Mouse (Mus musculus) G1E (cell line): ENCODE data around the gene Zdhhc7. TPM values are rescaled to one million over a fixed set of nuclear protein-coding genes. Genes with fewer than 3 reads are reported as not detected.

Experiments used
- ATAC-seq: 2 replicates; pipeline ENCODE4 v1.8.0; 2016; ENCODE audit warnings: mild to moderate bottlenecking; ENCODE audit not compliant: insufficient number of reproducible peaks, poor library complexity, low FRiP score, severe bottlenecking; ENCODE audit errors: extremely low read depth
- DNase-seq: peaks from one replicate; pipeline ENCODE4 v3.0.0; 2012; ENCODE audit warnings: low spot score
- H3K27me3 ChIP-seq: 2 replicates; pipeline ENCODE4 v1.6.1; 2012; ENCODE audit warnings: mild to moderate bottlenecking, low read length, inconsistent platforms; ENCODE audit not compliant: insufficient read depth
- H3K36me3 ChIP-seq: replicated peaks from 2 replicates; pipeline ENCODE3; 2012; ENCODE audit warnings: mild to moderate bottlenecking, inconsistent platforms
- H3K4me1 ChIP-seq: 2 replicates; pipeline ENCODE4 v1.6.1; 2012; ENCODE audit warnings: low read depth, low read length, inconsistent platforms, mixed read lengths; ENCODE audit not compliant: insufficient read depth
- H3K4me3 ChIP-seq: 2 replicates; pipeline ENCODE4 v1.5.1; 2012; ENCODE audit warnings: low read depth, mild to moderate bottlenecking, inconsistent platforms, low read length, moderate library complexity, mixed read lengths
- H3K9me3 ChIP-seq: replicated peaks from 2 replicates; pipeline ENCODE4 v1.6.1; 2012; ENCODE audit warnings: inconsistent platforms
- CTCF ChIP-seq: IDR thresholded peaks from 2 replicates; pipeline ENCODE4 v1.5.1; 2012; ENCODE audit warnings: low read depth, low read length, inconsistent platforms, mixed read lengths
- GATA1 ChIP-seq: IDR thresholded peaks from 2 replicates; pipeline ENCODE4 v1.6.1; 2012; ENCODE audit warnings: borderline replicate concordance, low read length, inconsistent platforms, mixed read lengths
- GATA2 ChIP-seq: IDR thresholded peaks from 2 replicates; pipeline ENCODE4 v1.6.1; 2012; ENCODE audit warnings: low read depth, low read length, inconsistent platforms, borderline replicate concordance
- POLR2AphosphoS5 ChIP-seq: IDR thresholded peaks from 2 replicates; pipeline ENCODE4 v1.6.1; 2012; ENCODE audit warnings: low read depth, low read length, inconsistent platforms; ENCODE audit not compliant: insufficient replicate concordance
- TAL1 ChIP-seq: conservative IDR thresholded peaks from 2 replicates; pipeline ENCODE4 v1.6.1; 2012; ENCODE audit warnings: low read depth, low read length, inconsistent platforms, mixed read lengths
- polyA plus RNA-seq: library from polyadenylated mRNA; stranded (reverse); fragments of >175 nt; gene quantifications from 2 replicates; pipeline ENCODE4 v1.2.3, GENCODE M21; 2012
- total RNA-seq, 2 experiments: library from RNA; stranded (forward) in 1 of 2; stranded (reverse) in 1 of 2; fragments of 200-1000 nt in 1 of 2; fragments of >200 nt in 1 of 2; fragmentation: Nextera tagmentation in 1 of 2; gene quantifications; 2 replicates each; pipeline ENCODE4 v1.2.3; 2014 to 2017

Gene Zdhhc7
- total and polyA plus RNA-seq, 3 experiments, result 18.3 to 25.2 (median 24.9) TPM

DNA sequence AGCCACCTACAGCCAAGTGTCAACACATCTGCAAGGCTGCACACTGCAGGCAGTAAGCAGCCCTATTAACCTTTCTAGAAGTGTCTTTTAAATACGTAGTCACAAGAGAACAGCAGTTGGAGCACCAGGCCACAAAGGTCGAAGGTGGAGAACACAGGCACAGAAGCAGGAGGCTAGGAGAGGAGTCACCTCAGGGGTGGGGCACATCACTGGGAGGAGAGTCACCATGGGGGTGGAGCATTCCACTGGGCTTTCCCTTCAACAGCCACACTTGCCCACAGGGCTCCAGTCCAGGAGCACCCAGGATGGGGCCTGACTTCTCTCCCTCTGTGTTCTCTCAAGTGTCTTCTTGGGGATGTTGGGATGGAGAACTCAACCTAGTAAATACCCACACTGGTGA, 4.8 kb downstream of the Zdhhc7 start:
- H3K9me3 ChIP-seq, result peaks cover 12% of the 10 kb centered on the region
- no peak overlapping the region for H3K4me3 ChIP-seq
- H3K27me3 ChIP-seq, result no peaks in the 10 kb centered on the region
- H3K4me1 ChIP-seq, result peaks cover 35% of the 10 kb centered on the region
- no peak for DNase-seq
- TF ChIP-seq TAL1, result no peak
- TF ChIP-seq GATA1, result no peak
- no peak for TF ChIP-seq CTCF
- no peak for TF ChIP-seq GATA2
- TF ChIP-seq POLR2AphosphoS5, result no peak
- H3K36me3 ChIP-seq, result peaks cover 75% of the 10 kb centered on the region
- ATAC-seq, result no peak

DNA sequence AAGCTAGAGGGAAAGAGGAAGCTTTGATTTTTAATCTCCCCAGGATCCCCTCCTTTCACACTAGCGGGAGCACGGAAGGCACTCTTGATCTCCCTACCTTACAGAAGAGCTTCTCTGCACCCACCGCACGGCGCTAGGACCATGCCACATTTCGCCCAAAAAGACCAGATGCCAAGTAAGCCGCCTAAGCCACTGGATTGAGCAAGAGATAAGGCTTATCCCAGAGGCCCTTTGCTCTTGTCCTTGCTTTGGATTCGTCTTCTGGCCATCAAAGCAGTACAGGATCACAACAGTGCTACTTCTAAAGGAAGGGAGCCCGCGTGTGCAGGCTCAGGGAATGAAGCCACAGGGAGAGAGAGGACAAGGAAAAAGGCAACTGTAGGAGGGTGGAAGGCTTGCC, 6.5 kb downstream of the Zdhhc7 start:
- no peak for ATAC-seq
- H3K4me1 ChIP-seq, result peaks cover 26% of the 10 kb centered on the region
- TF ChIP-seq POLR2AphosphoS5 (no peak), GATA1 (no peak), CTCF (no peak), GATA2 (no peak), TAL1 (no peak)
- H3K27me3 ChIP-seq, result no peaks in the 10 kb centered on the region
- DNase-seq, result no peak
- H3K9me3 ChIP-seq, result peaks cover 12% of the 10 kb centered on the region
- no peak overlapping the region for H3K4me3 ChIP-seq
- peaks cover 90% of the 10 kb centered on the region for H3K36me3 ChIP-seq

DNA sequence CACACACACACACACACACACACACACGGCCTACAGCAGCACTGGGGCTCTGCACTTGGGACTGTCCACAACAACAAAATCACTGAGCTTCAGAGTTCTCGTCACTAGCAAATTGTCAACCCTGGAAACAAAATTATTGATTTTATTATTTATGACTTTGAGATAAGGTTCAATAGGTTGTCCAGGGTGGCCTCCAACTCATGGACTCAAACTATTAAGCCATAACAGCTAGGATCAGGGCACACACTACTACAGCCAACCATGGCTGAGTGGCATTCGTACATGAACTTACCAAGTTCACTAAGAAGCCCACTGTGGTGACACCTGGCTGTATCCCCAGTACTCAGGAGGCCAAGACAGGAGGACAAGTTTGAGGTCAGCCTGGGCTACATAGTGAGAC, 8.2 kb downstream of the Zdhhc7 start:
- DNase-seq (no peak), ATAC-seq (no peak)
- no peak for TF ChIP-seq TAL1
- no peak for TF ChIP-seq GATA2
- no peak for TF ChIP-seq GATA1
- no peak for TF ChIP-seq CTCF
- TF ChIP-seq POLR2AphosphoS5, result no peak
- H3K4me1 ChIP-seq, result peaks cover 12% of the 10 kb centered on the region; the same call in 1 of the 2 replicates
- peaks cover 12% of the 10 kb centered on the region for H3K9me3 ChIP-seq
- no peaks in the 10 kb centered on the region for H3K27me3 ChIP-seq
- peaks cover 90% of the 10 kb centered on the region for H3K36me3 ChIP-seq
- no peak overlapping the region for H3K4me3 ChIP-seq

DNA sequence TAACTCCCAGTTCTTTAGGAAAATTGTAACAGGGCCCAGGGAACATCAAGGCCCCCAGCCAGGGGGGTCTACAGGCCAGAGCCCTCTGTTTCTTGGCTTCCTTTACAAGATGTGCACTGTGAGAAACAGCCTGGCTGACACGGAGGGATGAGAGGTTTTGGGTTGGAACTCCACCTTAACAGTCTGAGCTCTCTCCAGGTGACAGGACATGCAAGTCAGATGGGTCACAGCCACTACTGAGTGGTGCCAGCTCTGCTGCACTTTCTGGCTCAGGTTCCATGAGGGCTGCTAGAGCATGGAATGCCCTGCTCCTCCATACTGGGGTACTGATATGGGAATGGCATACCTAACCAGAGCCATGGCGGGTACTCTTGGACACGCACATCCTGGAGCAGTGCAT, 10.2 kb downstream of the Zdhhc7 start:
- Histone ChIP-seq H3K27me3 (no peaks in the 10 kb centered on the region), H3K9me3 (peaks cover 12% of the 10 kb centered on the region), H3K4me1 (no peaks in the 10 kb centered on the region), H3K4me3 (no peak overlapping the region), H3K36me3 (peaks cover 90% of the 10 kb centered on the region)
- DNase-seq, result no peak
- no peak for ATAC-seq
- no peak for TF ChIP-seq GATA2

DNA sequence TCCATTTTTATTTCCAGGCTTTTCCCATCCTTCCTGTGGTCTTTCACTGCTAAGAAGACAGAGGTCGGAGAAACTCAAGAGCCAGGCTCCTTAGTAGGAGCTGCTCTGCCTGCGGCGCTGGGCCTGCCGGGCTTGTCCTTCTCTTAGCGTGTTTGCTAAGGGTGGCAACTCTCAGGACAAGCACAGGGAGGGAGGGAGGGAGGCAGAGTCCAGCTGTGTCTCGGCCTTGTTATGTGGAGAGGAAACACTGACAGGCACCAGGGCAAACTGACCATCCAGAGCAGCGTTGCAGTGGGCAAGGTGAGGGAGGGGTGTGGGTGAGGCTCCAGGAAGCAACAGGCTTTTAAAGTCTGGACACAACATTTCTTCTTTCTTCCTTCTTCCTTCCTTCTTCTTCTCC, 11.8 kb downstream of the Zdhhc7 start:
- Histone ChIP-seq H3K4me3 (no peak overlapping the region), H3K4me1 (no peaks in the 10 kb centered on the region), H3K9me3 (peaks cover 12% of the 10 kb centered on the region), H3K27me3 (no peaks in the 10 kb centered on the region), H3K36me3 (peaks cover 90% of the 10 kb centered on the region)
- ATAC-seq, result no peak
- TF ChIP-seq CTCF (no peak), GATA1 (no peak), GATA2 (no peak), TAL1 (no peak)
- DNase-seq, result no peak

DNA sequence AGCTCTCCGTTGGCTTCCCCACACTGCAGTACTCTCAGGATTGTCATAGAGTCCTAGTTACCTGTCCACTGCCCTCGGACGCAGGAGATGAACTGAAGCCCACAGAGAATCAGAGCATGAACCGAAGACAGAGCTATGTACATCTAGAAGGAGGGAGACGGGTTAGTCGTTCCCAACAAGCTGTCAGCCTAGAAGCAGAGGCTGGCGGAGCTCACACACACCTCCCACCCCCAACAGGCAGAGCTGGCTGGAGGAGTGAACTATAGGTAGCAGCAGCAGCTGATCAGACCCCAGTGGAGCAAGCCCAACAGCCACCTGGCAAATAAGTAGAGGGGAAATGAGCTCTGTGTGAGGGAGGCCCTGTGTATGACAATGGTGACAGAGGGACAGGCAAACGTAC, 16.5 kb downstream of the Zdhhc7 start:
- H3K36me3 ChIP-seq, result peaks cover 86% of the 10 kb centered on the region

DNA sequence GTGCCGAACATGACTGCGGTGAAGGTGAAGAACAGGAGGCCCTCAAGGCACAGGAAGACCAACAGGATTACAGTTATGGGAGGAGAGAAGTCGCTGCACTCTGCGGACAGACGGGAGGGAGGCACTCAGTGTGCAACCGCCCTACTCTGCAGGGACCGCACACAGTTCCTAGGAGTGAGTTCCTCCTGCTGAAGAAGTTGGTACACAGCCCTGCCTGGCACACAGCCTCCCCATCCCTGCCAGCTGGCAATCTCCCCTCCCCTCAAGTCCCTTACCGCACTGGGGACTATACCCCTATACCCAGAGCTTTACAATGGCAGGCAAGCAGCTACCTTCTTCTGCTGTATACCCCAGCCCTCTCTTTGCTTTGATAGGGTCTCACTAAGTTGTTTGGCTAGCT, 18.0 kb downstream of the Zdhhc7 start:
- Histone ChIP-seq H3K36me3 (peaks cover 77% of the 10 kb centered on the region), H3K4me3 (no peak overlapping the region), H3K27me3 (peaks cover 2% of the 10 kb centered on the region; the same call in 1 of the 2 replicates), H3K9me3 (no peaks in the 10 kb centered on the region), H3K4me1 (no peaks in the 10 kb centered on the region)
- DNase-seq (no peak), ATAC-seq (no peak)
- TF ChIP-seq GATA2 (no peak), CTCF (no peak), GATA1 (no peak), TAL1 (no peak), POLR2AphosphoS5 (no peak)

More for the DNA sequence above, 16.5 kb downstream of the Zdhhc7 start:
- Histone ChIP-seq H3K4me1 (no peaks in the 10 kb centered on the region), H3K9me3 (no peaks in the 10 kb centered on the region), H3K27me3 (no peaks in the 10 kb centered on the region), H3K4me3 (no peak overlapping the region)
- TF ChIP-seq CTCF (no peak), GATA1 (no peak), POLR2AphosphoS5 (no peak), TAL1 (no peak), GATA2 (no peak)
- ATAC-seq, result no peak
- no peak for DNase-seq

DNA sequence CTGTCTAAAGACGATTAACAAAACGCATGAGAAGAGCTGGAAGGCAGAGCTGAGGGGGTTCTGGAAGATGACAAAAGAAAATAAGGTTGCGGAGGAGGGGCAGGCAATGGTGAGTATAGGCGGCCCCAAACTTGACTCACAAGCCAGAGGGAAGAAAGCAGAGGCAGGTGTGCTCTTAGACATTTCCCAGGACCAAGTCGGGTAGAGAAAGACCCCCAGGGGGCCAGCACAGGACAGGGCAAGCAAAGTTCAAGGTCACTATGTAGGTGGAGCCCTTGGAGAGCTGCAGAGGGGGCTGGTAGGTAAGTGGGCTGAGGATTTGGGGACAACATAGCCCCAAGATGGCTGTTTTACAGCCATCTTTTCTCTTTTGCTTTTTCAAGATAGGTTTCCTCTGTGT, 21.9 kb downstream of the Zdhhc7 start:
- no peak for ATAC-seq
- no peaks in the 10 kb centered on the region for H3K9me3 ChIP-seq
- peaks cover 6% of the 10 kb centered on the region; the same call in 1 of the 2 replicates for H3K4me1 ChIP-seq
- no peak overlapping the region for H3K4me3 ChIP-seq
- H3K27me3 ChIP-seq, result peaks cover 24% of the 10 kb centered on the region
- no peak for DNase-seq
- TF ChIP-seq CTCF, result no peak
- no peak for TF ChIP-seq TAL1
- no peak for TF ChIP-seq GATA2
- no peak for TF ChIP-seq GATA1
- TF ChIP-seq POLR2AphosphoS5, result no peak
- peaks cover 39% of the 10 kb centered on the region for H3K36me3 ChIP-seq
